Mouse (Mus musculus): ENCODE results near the gene Armc2. TPM values are rescaled to one million over a fixed set of nuclear protein-coding genes. Genes with fewer than 3 reads are reported as not detected.

Gene Armc2
- total RNA-seq (2021), result 1 to 10 TPM; 1.2 to 1.6 TPM

- peak; percentile 73 for DNase-seq
Observed at GRCm38 (mm10) chr10:42018016-42018949, at the start of gene Armc2. Gene Armc2, minus strand, starts transcription at chr10:42018442.

- no peak for DNase-seq
Observed at GRCm38 (mm10) chr10:42064446-42064845, 46.2 kb upstream of the Armc2 start.

GRCm38 (mm10) chr10:42059522-42059921 lies 41.3 kb upstream of the Armc2 start:
- no peak for DNase-seq

GRCm38 (mm10) chr10:42057746-42058145 lies 39.5 kb upstream of the Armc2 start:
- no peak for DNase-seq

- DNase-seq, result no peak
Observed at GRCm38 (mm10) chr10:42057231-42057601, 39.0 kb upstream of the Armc2 start.

GRCm38 (mm10) chr10:42056486-42057230 lies 38.4 kb upstream of the Armc2 start:
- no peak for DNase-seq

- DNase-seq, result no peak
Observed at GRCm38 (mm10) chr10:42055224-42056165, 37.3 kb upstream of the Armc2 start.

GRCm38 (mm10) chr10:42051069-42051468 lies 32.8 kb upstream of the Armc2 start:
- DNase-seq, result no peak

GRCm38 (mm10) chr10:42048648-42049047 lies 30.4 kb upstream of the Armc2 start:
- no peak for DNase-seq

GRCm38 (mm10) chr10:42044574-42044973 lies 26.3 kb upstream of the Armc2 start:
- no peak for DNase-seq

- no peak for DNase-seq
Observed at GRCm38 (mm10) chr10:42043307-42043706, 25.1 kb upstream of the Armc2 start.

GRCm38 (mm10) chr10:42042881-42043280 lies 24.6 kb upstream of the Armc2 start:
- no peak for DNase-seq

GRCm38 (mm10) chr10:42042087-42042486 lies 23.8 kb upstream of the Armc2 start:
- no peak for DNase-seq

- DNase-seq, result no peak
Observed at GRCm38 (mm10) chr10:42038571-42038970, 20.3 kb upstream of the Armc2 start.

- no peak for DNase-seq
Observed at GRCm38 (mm10) chr10:42037301-42037870, 19.1 kb upstream of the Armc2 start.

GRCm38 (mm10) chr10:42036846-42037245 lies 18.6 kb upstream of the Armc2 start:
- DNase-seq, result no peak

- no peak for DNase-seq
Observed at GRCm38 (mm10) chr10:42033571-42033970, 15.3 kb upstream of the Armc2 start.

- DNase-seq, result peak; percentile 91
Observed at GRCm38 (mm10) chr10:42031021-42031420, 12.8 kb upstream of the Armc2 start.

- DNase-seq, result no peak
Observed at GRCm38 (mm10) chr10:42029502-42029901, 11.3 kb upstream of the Armc2 start.

- DNase-seq, result no peak
Observed at GRCm38 (mm10) chr10:42027337-42027736, 9.1 kb upstream of the Armc2 start.

- no peak for DNase-seq
Observed at GRCm38 (mm10) chr10:42024406-42024805, 6.2 kb upstream of the Armc2 start.

GRCm38 (mm10) chr10:42021536-42021935 lies 3.3 kb upstream of the Armc2 start:
- DNase-seq, result no peak
